Mouse (Mus musculus): Measurements from ENCODE around the gene Rusc2. TPM values are rescaled to one million over a fixed set of nuclear protein-coding genes. Genes with fewer than 3 reads are reported as not detected.

Gene Rusc2
- total RNA-seq, 2 experiments from 2014 or later, result 185 to 188 TPM

- no peak for DNase-seq
- intact Hi-C loops (cut with DNase I), result no loop called here
Measured at GRCm38 (mm10) chr4:43428946-43429345, 47.2 kb downstream of the Rusc2 start, which contains the start of gene Fam166b. Gene Fam166b (minus strand): TSS chr4:43429134.

GRCm38 (mm10) chr4:43431690-43432089 lies 49.9 kb downstream of the Rusc2 start:
- intact Hi-C loops (cut with DNase I), result no loop called here
- DNase-seq, result peak; percentile 87

- no peak for DNase-seq
- intact Hi-C loops (cut with DNase I), result no loop called here
Measured at GRCm38 (mm10) chr4:43432832-43433231, 51.1 kb downstream of the Rusc2 start.

GRCm38 (mm10) chr4:43441639-43442038 lies 59.9 kb downstream of the Rusc2 start, which contains the start of gene Tesk1:
Gene Tesk1 (plus strand): TSS chr4:43441939.
- no peak for DNase-seq
- intact Hi-C loops (cut with DNase I), result loop anchor here (5.0 kb wide), 1 partner anchor 51 kb away; the partner anchor contains the start of gene Ccdc107

GRCm38 (mm10) chr4:43442044-43442443 lies 60.3 kb downstream of the Rusc2 start:
- peak; percentile 99 for DNase-seq
- intact Hi-C loops (cut with DNase I), result loop anchor here (5.0 kb wide), 1 partner anchor 50 kb away; the partner anchor contains the start of gene Ccdc107

- intact Hi-C loops (cut with DNase I), result loop anchor here (5.0 kb wide), 1 partner anchor 50 kb away; the partner anchor contains the start of gene Ccdc107
- DNase-seq, result peak; percentile 70
Measured at GRCm38 (mm10) chr4:43442456-43443361, 60.9 kb downstream of the Rusc2 start.

- intact Hi-C loops (cut with DNase I), result loop anchor here (5.0 kb wide), 1 partner anchor 49 kb away; the partner anchor contains the start of gene Ccdc107
- DNase-seq, result peak; percentile 32
Measured at GRCm38 (mm10) chr4:43443511-43443910, 61.7 kb downstream of the Rusc2 start.

- peak; percentile 63 for DNase-seq
- intact Hi-C loops (cut with DNase I), result no loop called here
Measured at GRCm38 (mm10) chr4:43447251-43447650, 65.5 kb downstream of the Rusc2 start.

- DNase-seq, result no peak
- intact Hi-C loops (cut with DNase I), result no loop called here
Measured at GRCm38 (mm10) chr4:43448554-43448953, 66.8 kb downstream of the Rusc2 start.

- intact Hi-C loops (cut with DNase I), result no loop called here
- DNase-seq, result no peak
Measured at GRCm38 (mm10) chr4:43452315-43452714, 70.5 kb downstream of the Rusc2 start.

- DNase-seq, result no peak
- intact Hi-C loops (cut with DNase I), result no loop called here
Measured at GRCm38 (mm10) chr4:43453413-43453812, 71.6 kb downstream of the Rusc2 start.

- DNase-seq, result no peak
- intact Hi-C loops (cut with DNase I), result no loop called here
Measured at GRCm38 (mm10) chr4:43454041-43454836, 72.5 kb downstream of the Rusc2 start, which contains the start of gene Cd72. Gene Cd72 (minus strand): TSS chr4:43454628.

- no peak for DNase-seq
- intact Hi-C loops (cut with DNase I), result no loop called here
Measured at GRCm38 (mm10) chr4:43456470-43456869, 74.7 kb downstream of the Rusc2 start.

- intact Hi-C loops (cut with DNase I), result no loop called here
- DNase-seq, result no peak
Measured at GRCm38 (mm10) chr4:43457124-43457523, 75.3 kb downstream of the Rusc2 start.

- DNase-seq, result no peak
- intact Hi-C loops (cut with DNase I), result no loop called here
Measured at GRCm38 (mm10) chr4:43463102-43463501, 81.3 kb downstream of the Rusc2 start.

GRCm38 (mm10) chr4:43465935-43466334 lies 84.2 kb downstream of the Rusc2 start:
- intact Hi-C loops (cut with DNase I), result no loop called here

GRCm38 (mm10) chr4:43466872-43467271 lies 85.1 kb downstream of the Rusc2 start:
- DNase-seq, result no peak
- intact Hi-C loops (cut with DNase I), result no loop called here

More at GRCm38 (mm10) chr4:43465935-43466334, 84.2 kb downstream of the Rusc2 start:
- DNase-seq, result no peak

GRCm38 (mm10) chr4:43470301-43470700 lies 88.5 kb downstream of the Rusc2 start:
- no peak for DNase-seq
- intact Hi-C loops (cut with DNase I), result no loop called here

GRCm38 (mm10) chr4:43473636-43474035 lies 91.9 kb downstream of the Rusc2 start:
- no peak for DNase-seq

GRCm38 (mm10) chr4:43476604-43477003 lies 94.8 kb downstream of the Rusc2 start:
- intact Hi-C loops (cut with DNase I), result no loop called here
- no peak for DNase-seq

More at GRCm38 (mm10) chr4:43473636-43474035, 91.9 kb downstream of the Rusc2 start:
- intact Hi-C loops (cut with DNase I), result no loop called here
